Mouse (Mus musculus) G1E (cell line): ENCODE results near the gene Ncoa3.

Experiments used
- CTCF ChIP-seq: IDR thresholded peaks from 2 replicates; pipeline ENCODE4 v1.5.1; 2012; ENCODE audit warnings: low read depth, low read length, inconsistent platforms, mixed read lengths
- GATA1 ChIP-seq: IDR thresholded peaks from 2 replicates; pipeline ENCODE4 v1.6.1; 2012; ENCODE audit warnings: borderline replicate concordance, low read length, inconsistent platforms, mixed read lengths
- GATA2 ChIP-seq: IDR thresholded peaks from 2 replicates; pipeline ENCODE4 v1.6.1; 2012; ENCODE audit warnings: low read depth, low read length, inconsistent platforms, borderline replicate concordance
- POLR2AphosphoS5 ChIP-seq: IDR thresholded peaks from 2 replicates; pipeline ENCODE4 v1.6.1; 2012; ENCODE audit warnings: low read depth, low read length, inconsistent platforms; ENCODE audit not compliant: insufficient replicate concordance
- TAL1 ChIP-seq: conservative IDR thresholded peaks from 2 replicates; pipeline ENCODE4 v1.6.1; 2012; ENCODE audit warnings: low read depth, low read length, inconsistent platforms, mixed read lengths

GRCm38 (mm10) chr2:166119992-166120391 is 127.6 kb downstream of the Ncoa3 start:
- TF ChIP-seq CTCF (no peak), GATA1 (no peak), GATA2 (no peak), POLR2AphosphoS5 (no peak), TAL1 (no peak)
